Mouse (Mus musculus) Patski (cell line): ENCODE measurements at regions not wholly inside any gene's neighbourhood (a gene's known extent, or its start where the extent isn't known, plus 50 kb on each side); places are given as distances from the start of the nearest gene placed in this dataset.

Experiments used
- ATAC-seq: fragments of 100-300 bp; one replicate; pipeline ENCODE4 v1.8.0; 2021
- CTCF ChIA-PET: fragments of 350-600 bp; sonication (Branson Sonifier 250); formaldehyde crosslinking; loops from one replicate; lab custom pipeline; 2022; ENCODE audit warnings: inconsistent platforms; lab: Charles Lee
- POLR2A ChIA-PET: fragments of 350-600 bp; sonication (Branson Sonifier 250); formaldehyde crosslinking; loops from one replicate; lab custom pipeline; 2022; ENCODE audit warnings: antibody characterized with exemption, inconsistent platforms; lab: Charles Lee
- DNase-seq: peaks from one replicate; pipeline ENCODE4 v3.0.0-alpha.2; 2011; ENCODE audit warnings: low read depth, low spot score
- H3K27me3 ChIP-seq: fragments of 371-371 bp; one replicate; pipeline ENCODE4 v1.5.1; 2021
- CTCF ChIP-seq: fragments of 100-300 bp; IDR thresholded peaks from one replicate; pipeline ENCODE4 v1.5.1; 2021
- in situ Hi-C: fragments of 300-500 bp; cut with MboI; formaldehyde crosslinking; loops from 3 replicates; pipeline ENCODE4 v1.11.1; 2018; ENCODE audit warnings: low pct_unique_long_range_greater_than_20kb, mixed read lengths

GRCm38 (mm10) chr5:53329591-53329990 is 62.7 kb downstream of the Smim20 start:
- no peak for ATAC-seq
- no peaks in the 10 kb centered on the region for H3K27me3 ChIP-seq
- ChIA-PET CTCF (interaction anchor here (1.4 to 1.9 kb wide), 3 partner anchors 10 to 342 kb away, joined by 3 to 6 read pairs (median 4); no protein-coding TSS in a partner anchor), POLR2A (no interaction called here)
- DNase-seq, result no peak
- TF ChIP-seq CTCF, result no peak
- in situ Hi-C loops, result loop anchor here (10.0 kb wide), 2 partner anchors 345 to 785 kb away; no protein-coding TSS in a partner anchor

- H3K27me3 ChIP-seq, result no peaks in the 10 kb centered on the region
- ATAC-seq (no peak), DNase-seq (no peak)
- in situ Hi-C loops, result no loop called here
- no peak for TF ChIP-seq CTCF
- ChIA-PET CTCF (interaction anchor here (1.2 kb wide), 1 partner anchor 10 kb away, joined by 4 read pairs; no protein-coding TSS in a partner anchor), POLR2A (no interaction called here)
Measured at GRCm38 (mm10) chr5:53336704-53337103, 69.8 kb downstream of the Smim20 start.

- in situ Hi-C loops, result no loop called here
Measured at GRCm38 (mm10) chr5:53337816-53338215, 70.9 kb downstream of the Smim20 start.

GRCm38 (mm10) chr5:53345164-53345563 is 78.3 kb downstream of the Smim20 start:
- no peaks in the 10 kb centered on the region for H3K27me3 ChIP-seq
- no peak for DNase-seq
- in situ Hi-C loops, result no loop called here
- TF ChIP-seq CTCF, result no peak
- POLR2A ChIA-PET, result no interaction called here
- CTCF ChIA-PET, result interaction anchor here (0.6 kb wide), 1 partner anchor 303 kb away, joined by 3 read pairs; no protein-coding TSS in a partner anchor
- no peak for ATAC-seq

More at GRCm38 (mm10) chr5:53337816-53338215, 70.9 kb downstream of the Smim20 start:
- DNase-seq, result no peak
- H3K27me3 ChIP-seq, result no peaks in the 10 kb centered on the region
- ChIA-PET POLR2A (no interaction called here), CTCF (interaction anchor here (0.7 to 1.5 kb wide), 2 partner anchors 9 to 12 kb away, joined by 3 to 6 read pairs; no protein-coding TSS in a partner anchor)
- TF ChIP-seq CTCF, result no peak
- no peak for ATAC-seq

- ATAC-seq (no peak), DNase-seq (no peak)
- in situ Hi-C loops, result no loop called here
- CTCF ChIA-PET, result interaction anchor here (0.6 kb wide), 1 partner anchor 302 kb away, joined by 3 read pairs; no protein-coding TSS in a partner anchor
- no peaks in the 10 kb centered on the region for H3K27me3 ChIP-seq
- no peak for TF ChIP-seq CTCF
- POLR2A ChIA-PET, result no interaction called here
Measured at GRCm38 (mm10) chr5:53346028-53346427, 79.1 kb downstream of the Smim20 start.

- TF ChIP-seq CTCF, result no peak
- no peaks in the 10 kb centered on the region for H3K27me3 ChIP-seq
- in situ Hi-C loops, result no loop called here
- DNase-seq (no peak), ATAC-seq (no peak)
- POLR2A ChIA-PET, result no interaction called here
- CTCF ChIA-PET, result no interaction called here
Measured at GRCm38 (mm10) chr5:53346756-53347155, 79.9 kb downstream of the Smim20 start.

GRCm38 (mm10) chr5:53352852-53353251 is 86.0 kb downstream of the Smim20 start:
- CTCF ChIA-PET, result no interaction called here
- DNase-seq (no peak), ATAC-seq (no peak)
- in situ Hi-C loops, result loop anchor here (5.0 to 10.0 kb wide), 2 partner anchors 282 to 324 kb away; no protein-coding TSS in a partner anchor
- TF ChIP-seq CTCF, result no peak
- no peaks in the 10 kb centered on the region for H3K27me3 ChIP-seq
- POLR2A ChIA-PET, result no interaction called here

GRCm38 (mm10) chr5:53354296-53354695 is 87.4 kb downstream of the Smim20 start:
- H3K27me3 ChIP-seq, result no peaks in the 10 kb centered on the region
- TF ChIP-seq CTCF, result no peak
- in situ Hi-C loops, result loop anchor here (5.0 to 10.0 kb wide), 2 partner anchors 281 to 323 kb away; no protein-coding TSS in a partner anchor
- POLR2A ChIA-PET, result interaction anchor here (0.7 to 0.9 kb wide), 2 partner anchors 57 to 310 kb away, joined by 3 read pairs; no protein-coding TSS in a partner anchor
- no peak for ATAC-seq
- CTCF ChIA-PET, result interaction anchor here (0.9 to 3.2 kb wide), 8 partner anchors 28 to 310 kb away, joined by 3 to 15 read pairs (median 4); no protein-coding TSS in a partner anchor
- DNase-seq, result no peak

- POLR2A ChIA-PET, result interaction anchor here (0.9 kb wide), 1 partner anchor 310 kb away, joined by 3 read pairs; no protein-coding TSS in a partner anchor
- peak; percentile 96 for TF ChIP-seq CTCF
Measured at GRCm38 (mm10) chr5:53355069-53355468, 88.2 kb downstream of the Smim20 start.

GRCm38 (mm10) chr5:53357086-53357608 is 90.3 kb downstream of the Smim20 start:
- no peak for TF ChIP-seq CTCF
- no peak for DNase-seq
- CTCF ChIA-PET, result interaction anchor here (0.8 to 3.2 kb wide), 3 partner anchors 12 to 237 kb away, joined by 4 to 15 read pairs (median 6); no protein-coding TSS in a partner anchor
- in situ Hi-C loops, result loop anchor here (5.0 to 10.0 kb wide), 2 partner anchors 235 to 278 kb away; no protein-coding TSS in a partner anchor
- no peak for ATAC-seq
- no peaks in the 10 kb centered on the region for H3K27me3 ChIP-seq
- POLR2A ChIA-PET, result no interaction called here

More at GRCm38 (mm10) chr5:53355069-53355468, 88.2 kb downstream of the Smim20 start:
- DNase-seq (peak; percentile 25), ATAC-seq (peak; percentile 63)
- CTCF ChIA-PET, result interaction anchor here (0.7 to 3.2 kb wide), 12 partner anchors 20 to 303 kb away, joined by 3 to 15 read pairs (median 4); no protein-coding TSS in a partner anchor
- in situ Hi-C loops, result loop anchor here (5.0 to 10.0 kb wide), 2 partner anchors 237 to 280 kb away; no protein-coding TSS in a partner anchor
- no peaks in the 10 kb centered on the region for H3K27me3 ChIP-seq
